Mouse (Mus musculus): ENCODE results near the gene Gadd45a.

DNA sequence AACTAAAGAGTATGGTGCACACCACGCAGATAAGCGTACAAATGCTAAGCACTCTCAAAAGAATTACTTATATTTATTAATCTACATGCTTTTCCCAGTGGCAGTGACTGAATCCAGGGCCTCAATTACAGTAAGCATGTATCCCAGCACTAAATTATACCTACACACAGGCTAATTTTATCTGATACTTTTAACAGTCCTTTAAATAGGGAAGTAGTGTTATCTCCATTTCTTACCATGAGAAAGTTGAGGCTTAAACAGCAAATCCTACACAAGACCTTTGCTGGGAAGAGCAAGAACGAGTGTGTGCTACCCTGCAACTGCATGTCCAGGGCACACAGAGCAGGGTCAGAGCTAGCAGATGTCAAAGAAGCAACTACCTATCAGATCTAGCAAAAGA, 27.4 kb downstream of the Gadd45a start:
- TF ChIP-seq SMC3 (IDR thresholded peaks at IDR 0.05; ENCODE audit: low read depth, low read length) (no peak), EP300 (IDR thresholded peaks at IDR 0.05; ENCODE audit: low read length) (no peak), CTCF (conservative IDR thresholded peaks at IDR 0.05 in 1 of 2, IDR thresholded peaks at IDR 0.05 in 1 of 2; ENCODE audit: low read depth in 2 of 2, low read length in 2 of 2) (no peak), POLR2A (IDR thresholded peaks at IDR 0.05; ENCODE audit: low read depth, low read length) (no peak), JUN (IDR thresholded peaks at IDR 0.05; ENCODE audit: insufficient read depth, low read depth, low read length) (no peak), MXI1 (IDR thresholded peaks at IDR 0.05; ENCODE audit: low read depth, low read length) (no peak), USF1 (IDR thresholded peaks at IDR 0.05; ENCODE audit: low read depth, low read length) (no peak), ZC3H11A (IDR thresholded peaks at IDR 0.05; ENCODE audit: low read depth, low read length) (no peak), POLR2AphosphoS2 (IDR thresholded peaks at IDR 0.05; ENCODE audit: low read depth, low read length) (no peak), MAFK (IDR thresholded peaks at IDR 0.05; ENCODE audit: insufficient replicate concordance, low read length) (no peak), ZNF384 (IDR thresholded peaks at IDR 0.05; ENCODE audit: low read depth, low read length) (no peak), PAX5 (IDR thresholded peaks at IDR 0.05; ENCODE audit: low read length) (no peak), TBP (conservative IDR thresholded peaks at IDR 0.05; ENCODE audit: low read depth, low read length) (no peak)
